Mouse (Mus musculus): Measurements from ENCODE around the gene Rnps1.

Gene Rnps1

DNA sequence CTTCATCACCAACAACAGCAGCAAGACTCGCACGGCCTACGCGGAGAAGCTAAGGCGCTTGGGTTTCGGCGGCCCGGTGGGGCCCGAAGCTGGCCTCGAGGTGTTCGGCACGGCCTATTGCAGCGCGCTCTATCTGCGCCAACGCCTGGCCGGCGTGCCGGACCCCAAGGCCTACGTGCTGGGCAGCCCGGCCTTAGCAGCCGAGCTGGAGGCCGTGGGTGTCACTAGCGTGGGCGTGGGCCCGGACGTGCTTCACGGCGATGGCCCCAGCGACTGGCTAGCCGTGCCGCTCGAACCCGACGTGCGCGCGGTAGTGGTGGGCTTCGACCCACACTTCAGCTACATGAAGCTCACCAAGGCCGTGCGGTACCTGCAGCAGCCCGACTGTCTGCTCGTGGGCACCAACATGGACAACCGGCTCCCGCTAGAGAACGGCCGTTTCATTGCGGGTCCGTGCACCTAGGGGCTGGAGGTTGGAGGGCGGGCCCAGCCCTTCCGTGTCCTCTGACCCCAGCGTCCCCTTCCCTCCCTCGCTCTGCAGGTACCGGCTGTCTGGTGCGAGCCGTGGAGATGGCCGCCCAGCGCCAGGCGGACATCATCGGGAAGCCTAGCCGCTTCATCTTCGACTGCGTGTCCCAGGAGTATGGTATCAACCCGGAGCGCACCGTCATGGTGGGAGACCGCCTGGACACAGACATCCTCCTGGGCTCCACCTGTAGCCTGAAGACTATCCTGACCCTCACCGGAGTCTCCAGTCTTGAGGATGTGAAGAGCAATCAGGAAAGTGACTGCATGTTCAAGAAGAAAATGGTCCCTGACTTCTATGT lies 56.5 kb downstream of the Rnps1 start:
- no peak for DNase-seq (ENCODE audit: low spot score)

DNA sequence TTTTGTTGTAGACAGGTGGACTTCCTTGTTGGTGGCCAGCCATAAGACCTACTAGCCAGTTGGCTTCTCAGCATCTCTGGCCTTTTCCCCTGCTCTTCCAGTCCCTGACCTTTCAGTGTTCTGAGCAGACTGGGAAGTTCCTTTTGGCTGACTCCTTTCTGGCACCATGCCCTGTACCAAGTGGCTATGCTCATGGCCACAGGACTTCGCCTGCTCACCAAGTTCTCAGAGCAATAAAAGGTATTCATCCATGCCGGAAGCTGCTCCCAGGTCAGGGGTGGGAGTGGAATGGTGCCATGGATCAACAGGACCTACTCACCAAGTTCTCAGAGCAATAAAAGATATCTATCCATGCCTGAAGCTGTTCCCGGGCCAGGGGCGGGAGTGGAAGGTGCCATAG lies 58.1 kb downstream of the Rnps1 start:
- DNase-seq (ENCODE audit: low spot score), result no peak

DNA sequence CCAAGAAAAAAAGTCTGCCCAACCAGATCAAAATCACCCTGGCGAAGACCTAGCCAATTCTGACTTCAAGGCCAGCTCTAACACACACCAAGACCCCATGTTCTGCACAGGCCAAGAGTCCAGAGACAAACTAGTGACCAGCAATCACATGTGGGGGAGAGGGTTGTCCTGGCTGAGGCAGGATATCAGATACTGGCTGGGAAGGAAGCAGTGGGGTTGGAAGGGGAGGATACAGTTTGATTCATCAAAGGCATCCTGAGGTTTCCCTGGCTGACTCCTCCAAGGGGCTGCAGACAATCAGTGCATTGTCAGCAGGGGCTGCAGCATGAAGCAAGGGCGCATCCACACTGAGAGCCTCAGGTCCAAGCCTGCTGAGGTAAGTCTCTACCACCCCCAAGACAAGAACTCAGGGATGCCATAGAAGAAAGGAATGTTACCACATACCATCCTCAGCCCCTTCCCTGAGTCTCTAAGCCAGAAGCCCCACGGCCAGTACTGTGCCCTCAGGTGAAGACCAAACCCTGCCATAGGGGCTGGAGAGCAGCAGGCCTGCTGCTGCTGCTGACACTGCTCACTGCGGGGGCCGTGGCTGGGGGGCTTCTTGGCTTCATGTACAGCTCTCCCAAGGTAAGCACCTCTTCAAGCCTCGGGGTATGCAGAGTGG lies 59.4 kb downstream of the Rnps1 start, which contains the start of gene Bricd5:
Gene Bricd5, plus strand, starts transcription at position 273 of the 664 bp plus-strand sequence.
- no peak for DNase-seq (ENCODE audit: low spot score)

DNA sequence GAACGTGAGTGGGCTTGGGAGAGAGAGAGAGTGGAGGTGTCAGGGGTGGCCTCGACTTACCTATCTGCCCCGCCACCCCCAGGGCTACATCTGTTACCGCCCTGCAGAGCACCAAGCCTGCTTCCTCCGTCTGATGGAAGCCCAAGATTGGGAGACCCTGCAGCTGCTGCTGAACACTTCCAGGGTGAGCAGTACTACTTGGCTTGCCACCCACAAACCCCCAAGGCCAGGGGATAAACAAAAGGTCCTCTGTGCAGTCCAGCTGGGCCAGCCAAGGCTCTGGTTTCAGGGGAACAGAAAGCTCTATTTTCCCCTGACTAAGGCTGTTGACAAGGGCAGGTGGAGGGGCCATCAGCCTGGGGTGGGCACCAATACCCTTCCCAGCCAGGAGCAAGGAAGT lies 60.2 kb downstream of the Rnps1 start:
- no peak for DNase-seq (ENCODE audit: low spot score)

All from left cerebral cortex, adult 11 months (tissue).